Mouse (Mus musculus) thymus, adult 2 months (tissue): ENCODE results near the gene Gm20388. TPM values are rescaled to one million over a fixed set of nuclear protein-coding genes. Genes with fewer than 3 reads are reported as not detected.

Experiments
- DNase-seq: peaks from one replicate; pipeline ENCODE4 v3.0.0; 2021
- H3K27ac ChIP-seq: fragments of 200-500 bp; 2 replicates; pipeline ENCODE4 v1.5.1; 2012; ENCODE audit warnings: low read length, control low read depth; ENCODE audit not compliant: control insufficient read depth, insufficient read depth
- H3K27me3 ChIP-seq: fragments of 200-500 bp; 2 replicates; pipeline ENCODE4 v1.6.1; 2012; ENCODE audit warnings: mild to moderate bottlenecking, low read length, moderate library complexity, mixed read lengths; ENCODE audit not compliant: control insufficient read depth, insufficient read depth
- H3K36me3 ChIP-seq: fragments of 200-500 bp; 2 replicates; pipeline ENCODE4 v1.6.1; 2012; ENCODE audit warnings: mild to moderate bottlenecking, low read length, moderate library complexity; ENCODE audit not compliant: control insufficient read depth, insufficient read depth
- H3K4me1 ChIP-seq: fragments of 200-500 bp; replicated peaks from 2 replicates; pipeline ENCODE4 v1.6.1; 2012; ENCODE audit warnings: low read length; ENCODE audit not compliant: control insufficient read depth, insufficient read depth
- H3K4me3 ChIP-seq: fragments of 200-500 bp; 2 replicates; pipeline ENCODE4 v1.5.1; 2012; ENCODE audit warnings: mild to moderate bottlenecking, low read length, control low read depth, moderate library complexity; ENCODE audit not compliant: control insufficient read depth, insufficient read depth
- CTCF ChIP-seq: fragments of 200-500 bp; IDR thresholded peaks from 2 replicates; pipeline ENCODE4 v1.5.1; 2012; ENCODE audit warnings: mild to moderate bottlenecking, control low read depth, low read length, moderate library complexity, borderline replicate concordance; ENCODE audit not compliant: control insufficient read depth, poor library complexity, insufficient read depth; ENCODE audit errors: extremely low read depth
- POLR2A ChIP-seq: fragments of 200-500 bp; IDR thresholded peaks from 2 replicates; pipeline ENCODE4 v1.6.1; 2012; ENCODE audit warnings: mild to moderate bottlenecking, low read length, control low read depth, moderate library complexity; ENCODE audit not compliant: control insufficient read depth, poor library complexity, insufficient read depth; ENCODE audit errors: extremely low read depth
- WGBS: fragments of 180-500 bp; shearing (Covaris S2); methylation state at CpG from one replicate; pipeline ENCODE4 v1.1.7; 2018; 5-methylcytosine and 5-hydroxymethylcytosine counted together
- polyA plus RNA-seq: library from polyadenylated mRNA; depleted of rRNA; stranded (reverse); fragments of >200 nt; gene quantifications from 2 replicates; pipeline ENCODE4 v1.2.3, GENCODE M21; 2012

The Gm20388 gene
- polyA plus RNA-seq, 1 experiment: 103 TPM

DNA sequence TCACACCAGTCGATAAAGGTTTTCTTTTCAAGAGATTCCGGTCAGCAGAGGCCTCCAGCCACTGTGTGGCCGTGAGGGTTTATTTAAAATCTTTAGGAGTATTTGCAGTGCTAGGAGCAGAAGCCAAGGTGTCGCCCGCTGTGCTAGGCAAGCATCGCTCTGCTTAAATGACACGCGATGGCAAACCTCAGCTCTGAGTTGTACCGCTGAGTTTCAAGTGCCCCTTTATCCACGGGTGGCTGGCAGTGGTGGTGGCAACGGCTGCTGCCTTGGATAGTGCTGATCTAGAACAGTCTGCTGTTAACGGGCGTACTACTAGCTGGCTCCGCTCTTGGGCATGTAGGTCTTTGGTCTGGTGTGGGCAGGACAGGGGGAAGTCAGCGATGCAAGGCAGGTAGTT lies 380.0 kb downstream of the Gm20388 start:
- H3K27ac ChIP-seq: no peak overlapping the region
- H3K4me3 ChIP-seq: no peak overlapping the region
- no peaks in the 10 kb centered on the region for H3K36me3 ChIP-seq
- WGBS: 81% methylated on average over 15 of the region's 15 CpGs
- TF ChIP-seq POLR2A (no peak), CTCF (no peak)
- peaks cover 78% of the 10 kb centered on the region for H3K4me1 ChIP-seq
- no peaks in the 10 kb centered on the region for H3K27me3 ChIP-seq
- no peak for DNase-seq

DNA sequence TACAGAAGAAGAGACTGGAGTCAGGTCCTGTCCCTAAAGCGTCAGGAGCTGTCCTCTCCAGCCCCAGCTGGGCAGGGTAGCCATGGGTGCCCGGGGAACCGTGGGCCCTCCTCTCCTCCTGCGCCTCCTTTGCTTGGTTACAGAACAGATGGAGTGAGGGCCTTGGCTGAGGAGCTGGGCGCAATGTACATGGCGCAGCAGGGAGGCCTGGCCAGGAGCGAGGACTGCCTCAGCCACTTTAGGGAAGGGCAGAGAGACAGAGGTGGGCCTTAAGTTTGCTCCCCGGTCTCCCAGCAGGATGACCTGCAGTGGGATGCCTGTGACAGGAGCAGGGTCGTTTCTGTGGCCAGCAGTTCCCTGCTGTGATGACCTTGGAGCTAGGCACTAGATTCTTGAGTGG lies 381.0 kb downstream of the Gm20388 start:
- H3K27me3 ChIP-seq: no peaks in the 10 kb centered on the region
- H3K4me3 ChIP-seq: no peak overlapping the region
- no peaks in the 10 kb centered on the region for H3K36me3 ChIP-seq
- no peak overlapping the region for H3K27ac ChIP-seq
- H3K4me1 ChIP-seq: peaks cover 68% of the 10 kb centered on the region
- no peak for DNase-seq
- no peak for TF ChIP-seq POLR2A
- no peak for TF ChIP-seq CTCF
- WGBS: 97% methylated on average over 9 of the region's 9 CpGs

DNA sequence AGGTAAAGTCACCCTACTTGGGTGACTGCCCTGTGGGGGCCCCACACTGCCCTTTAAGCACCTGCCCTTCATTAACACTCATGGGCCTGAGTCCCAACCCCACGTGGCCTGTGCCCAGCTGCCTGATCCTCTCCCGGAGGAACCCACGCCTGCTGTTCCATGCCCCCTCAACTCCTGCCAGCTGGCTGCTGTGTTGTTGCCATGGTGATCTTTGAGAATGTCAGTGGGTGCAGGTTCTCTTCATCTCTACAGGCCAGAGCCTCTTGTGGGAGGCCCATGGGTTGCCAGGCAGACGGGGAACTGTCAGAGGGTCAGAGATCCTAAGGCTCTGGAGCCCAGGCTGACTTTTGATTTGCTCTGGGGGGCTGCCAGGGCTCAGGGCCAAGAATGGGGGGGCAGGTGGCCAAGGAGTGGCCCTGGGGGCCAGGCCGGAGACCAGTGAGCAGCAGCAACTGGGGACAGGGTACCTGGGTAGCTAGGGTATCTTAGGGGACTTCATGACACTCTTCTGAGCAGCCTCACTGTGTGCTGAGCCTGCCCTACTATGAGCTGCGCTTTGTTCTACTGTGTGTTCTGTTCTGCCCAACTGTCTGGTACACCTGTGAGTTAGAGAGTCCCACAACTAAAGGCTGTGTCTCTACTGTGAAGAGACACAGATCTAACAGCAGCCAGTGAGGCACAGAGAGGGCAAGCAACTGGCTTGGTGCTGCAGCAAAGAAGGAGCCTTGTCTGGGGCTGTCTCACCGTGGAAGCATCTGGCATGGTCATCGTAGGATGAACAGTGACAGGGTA lies 381.9 kb downstream of the Gm20388 start:
- no peak for DNase-seq
- TF ChIP-seq CTCF (no peak), POLR2A (no peak)
- no peak overlapping the region for H3K4me3 ChIP-seq
- H3K27me3 ChIP-seq: no peaks in the 10 kb centered on the region
- H3K36me3 ChIP-seq: no peaks in the 10 kb centered on the region
- 41% methylated on average over 8 of the region's 8 CpGs for WGBS
- H3K4me1 ChIP-seq: peaks cover 63% of the 10 kb centered on the region
- H3K27ac ChIP-seq: peak overlapping the region; percentile 89

DNA sequence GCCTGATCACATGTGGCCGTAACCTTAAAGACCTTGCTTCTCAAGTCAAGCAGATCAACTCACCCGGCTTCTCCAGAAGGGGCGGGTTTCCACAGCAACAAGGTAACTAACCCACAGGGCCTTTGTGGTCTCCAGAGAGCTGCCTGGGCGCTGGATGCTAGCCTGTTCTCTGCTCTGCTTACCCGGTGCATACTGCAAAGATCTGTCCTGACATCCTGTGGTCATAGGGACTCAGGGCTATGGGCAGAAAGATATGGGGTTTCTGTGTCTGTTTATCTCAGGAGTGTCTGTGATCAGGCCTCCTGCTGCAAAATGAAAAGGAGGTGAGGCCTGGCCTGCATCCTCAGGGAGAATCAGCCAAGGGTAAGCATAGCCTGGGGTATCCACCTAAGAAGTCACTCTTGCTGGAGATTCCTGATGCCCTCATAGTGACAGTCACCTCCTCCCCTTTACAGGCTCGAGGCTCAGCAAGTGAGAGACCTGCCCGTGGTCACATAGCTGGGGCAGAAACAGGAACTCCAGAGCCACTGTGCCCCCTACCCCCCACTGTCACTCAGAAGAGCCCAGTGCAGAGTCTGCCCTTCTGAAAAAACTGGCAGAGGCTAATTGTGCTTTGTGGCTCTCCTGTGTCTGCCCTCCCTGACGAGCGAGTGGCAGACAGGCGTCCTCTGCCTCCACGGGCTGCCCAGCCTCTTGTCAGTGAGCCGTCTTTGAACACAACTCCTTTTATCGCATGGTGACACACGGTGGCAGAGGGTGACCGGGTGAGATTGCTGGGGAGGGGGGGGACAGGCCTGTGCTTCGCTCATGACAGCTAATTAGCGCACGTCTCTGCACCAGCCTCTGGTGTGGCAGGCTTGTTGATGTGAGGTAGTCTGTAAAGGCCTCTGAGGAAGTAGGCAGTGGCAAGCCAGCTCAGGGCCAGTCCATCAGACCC lies 383.0 kb downstream of the Gm20388 start:
- Histone ChIP-seq H3K36me3 (no peaks in the 10 kb centered on the region), H3K27ac (peak overlapping the region; percentile 89), H3K4me1 (peaks cover 52% of the 10 kb centered on the region), H3K4me3 (no peak overlapping the region), H3K27me3 (no peaks in the 10 kb centered on the region)
- no peak for DNase-seq
- no peak for TF ChIP-seq POLR2A
- no peak for TF ChIP-seq CTCF
- 41% methylated on average over 18 of the region's 18 CpGs for WGBS

DNA sequence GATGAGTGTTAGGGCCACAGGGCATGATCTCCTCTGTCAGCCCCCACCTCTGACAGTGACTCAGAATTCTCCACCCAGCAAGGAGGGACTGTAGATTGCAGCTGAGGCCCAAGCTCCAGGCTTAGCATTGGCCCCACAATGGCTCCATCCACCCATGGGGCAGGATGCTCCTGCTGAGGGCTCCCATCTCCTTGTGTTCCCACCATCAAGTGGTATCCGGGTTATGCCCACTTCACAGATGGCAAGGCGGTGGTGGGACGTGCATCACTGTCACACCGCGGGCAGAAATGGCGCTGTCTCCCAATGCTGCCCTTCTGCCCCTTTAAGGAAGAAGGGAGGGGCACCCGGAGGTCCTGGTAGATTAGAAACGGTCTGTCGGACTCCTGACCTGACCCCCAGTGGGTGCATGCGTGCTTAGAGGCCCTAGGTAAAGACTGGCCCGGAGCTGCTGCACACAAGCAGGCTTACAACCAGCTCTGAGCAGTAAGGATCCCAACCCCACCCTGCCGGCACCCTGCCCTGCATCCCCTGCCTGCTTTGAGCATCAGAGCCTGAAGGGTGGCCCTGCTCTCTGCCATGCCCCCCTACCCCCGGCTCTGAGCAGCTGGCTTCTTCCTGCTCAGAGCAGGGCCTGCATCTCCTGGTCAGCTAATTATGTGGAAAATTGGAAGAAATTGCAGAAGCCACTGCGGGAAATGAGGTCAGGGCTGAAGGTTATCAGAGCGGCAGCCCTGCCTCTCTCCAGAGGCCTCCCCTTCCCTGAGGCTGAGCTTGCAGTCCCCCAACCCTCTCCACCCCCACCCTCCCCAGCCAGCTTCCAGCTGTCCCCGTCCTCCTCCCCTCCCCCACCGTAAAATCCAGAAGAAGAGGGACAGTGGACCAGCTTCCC lies 384.6 kb downstream of the Gm20388 start:
- Histone ChIP-seq H3K27me3 (no peaks in the 10 kb centered on the region), H3K4me1 (peaks cover 47% of the 10 kb centered on the region), H3K36me3 (no peaks in the 10 kb centered on the region), H3K4me3 (no peak overlapping the region), H3K27ac (no peak overlapping the region)
- TF ChIP-seq CTCF (no peak), POLR2A (no peak)
- no peak for DNase-seq
- WGBS: 86% methylated on average over 17 of the region's 17 CpGs

DNA sequence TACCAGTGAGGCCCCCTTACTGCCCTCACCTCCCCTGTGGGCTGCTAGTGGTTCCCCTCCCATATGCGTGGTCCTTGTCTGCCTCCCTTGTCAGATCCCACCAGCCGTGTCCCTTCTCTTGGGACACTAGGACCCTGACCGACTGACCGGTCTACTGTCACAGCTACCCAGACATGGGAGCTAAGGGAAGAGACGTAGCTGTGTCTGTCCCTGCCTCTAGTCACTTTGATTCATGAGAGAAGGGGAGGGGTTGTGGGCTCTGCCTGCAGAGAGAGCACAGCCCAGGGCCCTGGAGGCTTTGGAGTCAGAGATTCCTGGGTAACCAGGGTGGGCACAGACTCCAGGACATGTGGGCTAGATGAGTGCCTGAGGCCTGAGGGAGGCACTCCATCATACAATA lies 386.4 kb downstream of the Gm20388 start:
- TF ChIP-seq POLR2A: no peak
- no peak for TF ChIP-seq CTCF
- no peaks in the 10 kb centered on the region for H3K27me3 ChIP-seq
- no peaks in the 10 kb centered on the region for H3K36me3 ChIP-seq
- DNase-seq: no peak
- no peak overlapping the region for H3K4me3 ChIP-seq
- 92% methylated on average over 5 of the region's 5 CpGs for WGBS
- H3K4me1 ChIP-seq: peaks cover 41% of the 10 kb centered on the region
- H3K27ac ChIP-seq: no peak overlapping the region
